ENCODE assay signal across 1 mouse cellular context in the genomic region with DNA sequence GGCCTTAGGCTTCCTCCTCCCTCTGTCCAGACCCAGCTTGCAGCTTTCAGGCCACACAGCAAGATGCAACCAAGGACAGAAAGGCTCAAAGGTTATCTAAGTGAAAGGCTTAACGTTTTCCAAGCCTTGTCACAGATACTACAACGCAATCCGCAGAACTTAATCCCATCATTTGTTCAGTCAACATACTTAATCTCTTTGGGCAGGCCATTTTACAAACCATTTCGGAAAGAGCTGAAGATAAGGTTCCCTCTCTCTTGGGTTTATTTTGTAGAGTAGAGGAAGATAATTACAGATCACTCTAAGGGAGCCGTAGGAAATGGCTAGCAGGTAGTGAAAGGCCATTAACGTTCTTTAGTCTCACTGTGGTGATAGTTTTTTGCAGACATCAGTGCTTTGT.
TF ChIP-seq lines count a peak whose summit lies in the region.

No protein-coding gene starts in this region.

TF ChIP-seq in MEL, 35 proteins besides CTCF, POLR2A, EP300 and RAD21 (continued from another document):
- TF ChIP-seq ZKSCAN1 (IDR thresholded peaks at IDR 0.05; ENCODE audit: low read depth, low read length) (no peak), CHD1 (IDR thresholded peaks at IDR 0.05; ENCODE audit: low read depth, low read length) (no peak), GABPA (IDR thresholded peaks at IDR 0.05; ENCODE audit: low read depth, low read length) (no peak), TAL1 (IDR thresholded peaks at IDR 0.05; ENCODE audit: low read length) (0 out of 2 replicates have a peak, but pooled peaks have one; percentile 5), RCOR1 (IDR thresholded peaks at IDR 0.05; ENCODE audit: low read depth, low read length) (0 out of 2 replicates have a peak, but pooled peaks have one; percentile 36), MYC (IDR thresholded peaks at IDR 0.05; ENCODE audit: low read depth, low read length) (no peak), NELFE (IDR thresholded peaks at IDR 0.05; ENCODE audit: low read depth, low read length) (peak; percentile 7; the same call in 1 of the 2 replicates)
